Mouse (Mus musculus): ENCODE results near the gene Dcun1d4.

Gene Dcun1d4

DNA sequence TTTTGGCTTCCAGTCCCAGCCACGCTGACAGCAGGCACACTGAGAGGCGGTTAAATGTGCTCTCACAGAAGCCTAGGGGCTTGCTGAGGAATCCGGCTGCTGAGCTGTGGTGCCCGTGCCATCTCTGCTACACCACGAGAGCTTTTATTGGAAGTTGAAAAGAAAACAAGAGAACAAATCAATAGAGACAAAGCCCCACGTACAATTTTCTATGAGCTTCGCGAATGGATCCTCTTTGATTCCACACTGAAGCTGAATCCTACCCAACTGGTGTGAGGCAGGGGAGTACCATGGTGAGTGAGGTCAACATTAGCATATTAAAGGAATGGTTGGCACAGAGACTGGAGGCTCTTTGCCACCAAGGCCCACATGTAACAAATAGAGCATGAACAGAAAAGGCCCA lies 120.6 kb downstream of the Dcun1d4 start:
- no peak for DNase-seq

DNA sequence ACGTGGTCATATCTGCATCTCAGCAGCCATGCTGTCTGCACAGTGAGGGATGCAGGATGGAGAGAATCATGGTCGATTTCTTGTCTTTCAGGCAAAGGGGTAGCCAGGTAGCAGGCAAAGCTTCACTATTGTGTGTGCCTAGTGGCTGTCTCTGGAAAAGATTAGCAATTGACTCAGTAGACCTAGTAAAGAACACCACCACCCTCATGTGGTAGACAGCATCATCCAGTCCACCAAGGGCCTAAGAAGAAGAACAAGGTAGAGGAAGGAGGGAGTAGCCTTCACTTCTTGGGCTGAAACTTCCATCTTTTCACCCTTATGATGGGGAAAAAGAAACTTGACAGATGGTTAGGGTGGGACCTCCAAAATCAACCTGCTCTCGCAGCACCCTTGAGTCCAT lies 122.1 kb downstream of the Dcun1d4 start:
- no peak for DNase-seq

DNA sequence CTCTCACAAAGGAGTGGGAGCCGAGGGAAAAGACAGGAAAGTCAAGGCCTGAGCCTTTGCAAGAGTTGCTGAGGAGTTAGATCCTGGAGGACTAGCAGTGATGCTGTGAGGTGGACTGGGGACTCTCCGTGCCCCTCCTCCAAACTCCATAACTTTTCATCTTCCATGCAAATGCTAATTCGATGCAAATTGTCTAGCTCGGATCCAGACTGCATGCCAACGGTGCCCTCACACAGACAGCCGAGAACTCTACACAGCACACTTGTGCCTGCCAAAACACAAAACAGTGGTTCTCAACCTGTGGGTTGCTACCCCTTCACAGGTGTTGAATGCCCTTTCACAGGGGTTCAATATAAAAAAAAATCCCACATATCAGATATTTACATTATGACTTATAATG lies 123.7 kb downstream of the Dcun1d4 start:
- DNase-seq = no peak

DNA sequence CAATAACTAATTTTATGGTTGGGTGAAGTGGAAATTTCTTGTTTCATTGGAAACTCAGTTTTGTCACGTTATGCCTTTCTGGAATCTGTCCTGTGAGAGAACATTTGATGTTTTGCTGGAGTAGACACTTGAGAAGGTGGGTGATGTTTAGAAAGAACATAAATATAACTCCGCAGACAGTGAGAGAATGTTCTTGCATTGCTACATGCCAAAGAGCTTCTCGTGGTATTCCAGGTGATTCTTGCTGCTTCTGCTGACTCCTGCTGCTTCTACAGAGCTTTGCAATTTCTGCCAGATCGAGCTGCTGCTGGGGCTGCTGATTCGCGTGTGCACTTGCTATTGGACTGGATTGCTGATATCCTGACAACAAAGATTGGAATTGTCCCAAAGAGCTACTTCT lies 124.2 kb downstream of the Dcun1d4 start:
- no peak for DNase-seq
